Mouse (Mus musculus) liver, embryonic 14.5 days (tissue): ENCODE data around the gene Cnpy4. TPM values are rescaled to one million over a fixed set of nuclear protein-coding genes. Genes with fewer than 3 reads are reported as not detected.

Experiments used
- ATAC-seq: fragments of 200-750 bp; cut with Nextera tagmentation; 2 replicates; pipeline ENCODE4 v1.8.0; 2017; ENCODE audit warnings: moderate number of reproducible peaks, mild to moderate bottlenecking, moderate library complexity; ENCODE audit not compliant: insufficient read depth
- DNase-seq, 3 experiments: peaks; one replicate each; pipeline ENCODE4 v3.0.0-alpha.2; 2012 to 2013; ENCODE audit warnings: low read depth in 3 of 3, low spot score in 3 of 3
- H3K27ac ChIP-seq: fragments of 300-500 bp; sonication (generic); 2 replicates; pipeline ENCODE4 v1.5.1; 2014; ENCODE audit warnings: moderate library complexity, mild to moderate bottlenecking, control low read depth, inconsistent platforms
- H3K27me3 ChIP-seq: fragments of 300-500 bp; sonication (generic); 2 replicates; pipeline ENCODE4 v1.6.1; 2014; ENCODE audit warnings: mild to moderate bottlenecking, low read length, moderate library complexity; ENCODE audit not compliant: control insufficient read depth, insufficient read depth
- H3K36me3 ChIP-seq: fragments of 300-500 bp; sonication (generic); replicated peaks from 2 replicates; pipeline ENCODE4 v1.6.1; 2014; ENCODE audit warnings: low read depth; ENCODE audit not compliant: control insufficient read depth, insufficient read depth
- H3K4me1 ChIP-seq, 2 experiments: fragments of 200-500 bp in 1 of 2; fragments of 300-500 bp in 1 of 2; sonication (generic) in 1 of 2; replicated peaks; 2 replicates each; pipeline ENCODE4 v1.6.1; 2012 to 2014; ENCODE audit warnings: antibody characterized with exemption in 1 of 2, inconsistent platforms in 1 of 2, low read length in 1 of 2; ENCODE audit not compliant: control insufficient read depth in 2 of 2, insufficient read depth in 2 of 2
- H3K4me2 ChIP-seq: fragments of 300-500 bp; sonication (generic); 2 replicates; pipeline ENCODE4 v1.6.1; 2014; ENCODE audit warnings: low read depth, mild to moderate bottlenecking, control low read depth, moderate library complexity
- H3K4me3 ChIP-seq, 2 experiments: fragments of 200-500 bp in 1 of 2; fragments of 300-500 bp in 1 of 2; sonication (generic) in 1 of 2; 2 replicates each; pipeline ENCODE4 v1.5.1; 2012 to 2014; ENCODE audit warnings: low read depth in 2 of 2, low read length in 2 of 2, mild to moderate bottlenecking in 2 of 2, control low read depth in 1 of 2, inconsistent platforms in 1 of 2, moderate library complexity in 1 of 2; ENCODE audit not compliant: insufficient read depth in 1 of 2
- H3K9ac ChIP-seq: fragments of 300-500 bp; sonication (generic); replicated peaks from 2 replicates; pipeline ENCODE4 v1.6.1; 2014; ENCODE audit warnings: mild to moderate bottlenecking, control low read depth, moderate library complexity
- H3K9me3 ChIP-seq: fragments of 300-500 bp; sonication (generic); 2 replicates; pipeline ENCODE4 v1.6.1; 2016; ENCODE audit warnings: low read length, mixed read lengths; ENCODE audit not compliant: control insufficient read depth
- CTCF ChIP-seq: IDR thresholded peaks from 2 replicates; pipeline ENCODE4 v1.5.1; 2016; ENCODE audit warnings: antibody characterized with exemption, low read depth, control low read depth
- EP300 ChIP-seq: IDR thresholded peaks from 2 replicates; pipeline ENCODE4 v1.6.1; 2016; ENCODE audit warnings: antibody characterized with exemption, low read depth
- WGBS: fragments of 180-500 bp; shearing (Covaris S2); extraction: QIAGEN DNeasy Blood & Tissue Kit; methylation state at CpG from one replicate; pipeline ENCODE4 v1.1.7; 2014; ENCODE audit not compliant: insufficient replicate concordance; 5-methylcytosine and 5-hydroxymethylcytosine counted together
- polyA plus RNA-seq, 2 experiments: library from polyadenylated mRNA; depleted of rRNA in 1 of 2; stranded (reverse) in 1 of 2; unstranded in 1 of 2; fragments of >200 nt; fragmentation: Nextera tagmentation in 1 of 2; extraction: Ambion mirVana in 1 of 2; gene quantifications; 2 replicates each; pipeline versions ENCODE4 v1.2.1 to v1.2.3; 2012 to 2014

The Cnpy4 gene
- 6.3 and 9.5 TPM in 2 replicates for polyA plus RNA-seq (2012; rRNA removed)
- 12.6 and 12.8 TPM in 2 replicates for polyA plus RNA-seq (2014; fragmentation: Nextera tagmentation; extraction: Ambion mirVana)

- Histone ChIP-seq H3K27me3 (no peaks in the 10 kb centered on the region), H3K36me3 (peaks cover 12% of the 10 kb centered on the region), H3K4me1 (peaks cover 13 to 14% of the 10 kb centered on the region in 2 experiments), H3K9me3 (no peaks in the 10 kb centered on the region), H3K4me3 (peak within 1 kb of the TSS; percentile 75 to 99), H3K4me2 (peak within 1 kb of the TSS; percentile 93), H3K9ac (peak within 1 kb of the TSS; percentile 90), H3K27ac (peak within 1 kb of the TSS; percentile 81)
- TF ChIP-seq CTCF (no peak), EP300 (peak; percentile 97)
- under 1% methylated on average over 31 of the region's 31 CpGs for WGBS
- peak; percentile 85 for ATAC-seq
- DNase-seq = peak; percentile 78 to 86 (median 81)
Measured at GRCm38 (mm10) chr5:138186950-138187638, at the start of gene Cnpy4, which contains the start of gene Taf6. Gene Cnpy4, plus strand, starts transcription at chr5:138187485. Gene Taf6, minus strand, starts transcription at chr5:138187451.

- Histone ChIP-seq H3K27me3 (no peaks in the 10 kb centered on the region), H3K4me2 (no peak overlapping the region), H3K4me3 (no peak overlapping the region), H3K36me3 (peaks cover 5% of the 10 kb centered on the region), H3K9me3 (no peaks in the 10 kb centered on the region), H3K27ac (no peak overlapping the region), H3K4me1 (peaks cover 10 to 12% of the 10 kb centered on the region in 2 experiments), H3K9ac (no peak overlapping the region)
- peak in 2 of 3 experiments; percentile 49 to 58 for DNase-seq
- 48% methylated on average over 8 of the region's 8 CpGs for WGBS
- TF ChIP-seq CTCF = peak; percentile 79
- TF ChIP-seq EP300 = no peak
- ATAC-seq = peak; percentile 68; the same call in 1 of the 2 replicates
Measured at GRCm38 (mm10) chr5:138137935-138138549, 49.2 kb upstream of the Cnpy4 start.

DNA sequence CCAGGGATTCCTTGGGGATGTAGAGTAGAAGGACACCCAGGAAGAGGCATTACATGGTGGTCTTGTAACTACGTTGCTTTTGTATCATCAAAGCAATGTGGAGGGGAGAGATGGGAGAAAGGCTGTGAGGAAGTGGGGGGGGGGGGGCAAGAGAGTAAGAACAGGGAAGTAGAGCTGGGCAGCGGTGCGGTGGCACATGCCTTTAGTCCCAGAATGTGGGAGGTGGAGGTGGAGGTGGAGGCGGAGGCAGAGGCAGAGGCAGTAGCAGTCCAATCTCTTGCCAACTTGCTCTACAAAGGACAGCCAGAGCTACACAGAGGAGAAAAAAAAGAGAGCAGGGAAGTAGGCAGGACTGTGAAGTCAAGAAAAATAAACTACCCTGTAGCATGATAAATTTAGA, 48.7 kb upstream of the Cnpy4 start:
- DNase-seq = no peak
- no peak overlapping the region for H3K27ac ChIP-seq
- no peak for TF ChIP-seq CTCF
- no peak for TF ChIP-seq EP300
- H3K4me1 ChIP-seq = peaks cover 10 to 12% of the 10 kb centered on the region in 2 experiments
- H3K4me2 ChIP-seq = no peak overlapping the region
- no peak for ATAC-seq
- H3K4me3 ChIP-seq = no peak overlapping the region
- H3K9me3 ChIP-seq = no peaks in the 10 kb centered on the region
- H3K9ac ChIP-seq = no peak overlapping the region
- WGBS = 15% methylated on average over 4 of the region's 4 CpGs
- peaks cover 1% of the 10 kb centered on the region; the same call in 1 of the 2 replicates for H3K36me3 ChIP-seq
- no peaks in the 10 kb centered on the region for H3K27me3 ChIP-seq

- no peak overlapping the region for H3K9ac ChIP-seq
- DNase-seq (no peak), ATAC-seq (no peak)
- TF ChIP-seq EP300 (no peak), CTCF (no peak)
- H3K4me1 ChIP-seq = peaks cover 2 to 3% of the 10 kb centered on the region in 2 experiments; a peak in 3 of 4 replicates
- 53% methylated on average over 3 of the region's 3 CpGs for WGBS
- H3K27me3 ChIP-seq = no peaks in the 10 kb centered on the region
- H3K36me3 ChIP-seq = peaks cover 7% of the 10 kb centered on the region
- peak overlapping the region; percentile 86 for H3K4me2 ChIP-seq
- peak overlapping the region in 1 of 2 experiments; percentile 66; a peak in 2 of 4 replicates for H3K4me3 ChIP-seq
- H3K9me3 ChIP-seq = no peaks in the 10 kb centered on the region
- no peak overlapping the region for H3K27ac ChIP-seq
Measured at GRCm38 (mm10) chr5:138154390-138154789, 32.9 kb upstream of the Cnpy4 start.

DNA sequence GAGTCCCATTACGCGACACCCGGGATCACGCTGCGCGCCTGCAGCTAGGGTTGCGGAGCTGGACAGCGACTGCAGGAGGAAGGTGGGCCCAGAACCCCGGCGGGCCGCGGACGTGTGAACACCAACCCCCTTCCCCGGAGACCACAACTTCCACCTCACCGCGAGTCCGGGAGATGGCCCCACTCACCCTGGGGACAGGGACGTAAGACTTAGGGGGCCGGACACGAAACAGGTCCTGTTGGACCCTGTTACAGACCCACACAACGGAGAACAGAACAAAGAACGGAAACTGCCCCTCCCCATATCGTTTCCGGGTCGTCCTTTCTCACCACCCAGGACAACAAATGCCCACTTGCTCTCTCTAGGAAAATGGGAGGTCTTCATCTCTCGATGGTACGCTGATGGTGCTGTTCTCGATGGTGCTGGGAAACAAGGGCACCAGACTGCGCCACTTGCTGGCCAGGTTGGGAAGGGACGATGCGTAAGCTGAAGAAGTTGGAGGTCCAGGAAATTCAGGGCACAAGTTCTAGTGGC, 31.8 kb upstream of the Cnpy4 start, which contains the start of gene Zfp113:
Gene Zfp113 (minus strand): TSS at position 302 of the 534 bp plus-strand sequence.
- TF ChIP-seq CTCF (peak; percentile 99), EP300 (no peak)
- DNase-seq = peak; percentile 90 to 94 (median 91)
- ATAC-seq = peak; percentile 95
- H3K4me3 ChIP-seq = peak within 1 kb of the TSS; percentile 66 to 88
- peak within 1 kb of the TSS; percentile 86 for H3K4me2 ChIP-seq
- WGBS = under 1% methylated on average over 31 of the region's 31 CpGs
- peaks cover 6% of the 10 kb centered on the region in 2 experiments for H3K4me1 ChIP-seq
- no peaks in the 10 kb centered on the region for H3K27me3 ChIP-seq
- no peaks in the 10 kb centered on the region for H3K9me3 ChIP-seq
- peak within 1 kb of the TSS; percentile 82 for H3K9ac ChIP-seq
- peaks cover 4% of the 10 kb centered on the region for H3K36me3 ChIP-seq
- peak within 1 kb of the TSS; percentile 19 for H3K27ac ChIP-seq
